Mouse (Mus musculus) kidney, embryonic 15.5 days (tissue): ENCODE measurements around the gene Cacna2d1. TPM values are rescaled to one million over a fixed set of nuclear protein-coding genes. Genes with fewer than 3 reads are reported as not detected.
A peak's percentile ranks its signal among the peaks of the same experiment; 100 is the strongest.

Source experiments
- ATAC-seq: fragments of 200-750 bp; cut with Nextera tagmentation; replicated peaks from 2 replicates; pipeline ENCODE4 v1.8.0; 2017; ENCODE audit warnings: moderate TSS enrichment; ENCODE audit not compliant: low FRiP score
- H3K27ac ChIP-seq: fragments of 300-500 bp; sonication (generic); 2 replicates; pipeline ENCODE4 v1.5.1; 2015; ENCODE audit warnings: mild to moderate bottlenecking, inconsistent platforms
- H3K27me3 ChIP-seq: fragments of 300-500 bp; sonication (generic); 2 replicates; pipeline ENCODE4 v1.6.1; 2015; ENCODE audit warnings: inconsistent platforms
- H3K36me3 ChIP-seq: fragments of 300-500 bp; sonication (generic); 2 replicates; pipeline ENCODE4 v1.6.1; 2015; ENCODE audit warnings: inconsistent platforms
- H3K4me1 ChIP-seq: fragments of 300-500 bp; sonication (generic); 2 replicates; pipeline ENCODE4 v1.6.1; 2015; ENCODE audit warnings: inconsistent platforms
- H3K4me2 ChIP-seq: fragments of 300-500 bp; sonication (generic); 2 replicates; pipeline ENCODE4 v1.6.1; 2015; ENCODE audit warnings: moderate library complexity, mild to moderate bottlenecking, inconsistent platforms
- H3K4me3 ChIP-seq: fragments of 300-500 bp; sonication (generic); replicated peaks from 2 replicates; pipeline ENCODE4 v1.5.1; 2015; ENCODE audit warnings: mild to moderate bottlenecking, inconsistent platforms
- H3K9ac ChIP-seq: fragments of 300-500 bp; sonication (generic); 2 replicates; pipeline ENCODE4 v1.6.1; 2015; ENCODE audit warnings: mild to moderate bottlenecking, inconsistent platforms
- H3K9me3 ChIP-seq: fragments of 300-500 bp; sonication (generic); replicated peaks from 2 replicates; pipeline ENCODE4 v1.6.1; 2016; ENCODE audit warnings: inconsistent platforms
- WGBS: fragments of 180-500 bp; shearing (Covaris S2); methylation state at CpG from one replicate; pipeline ENCODE4 v1.1.7; 2015; ENCODE audit warnings: mixed read lengths; 5-methylcytosine and 5-hydroxymethylcytosine counted together
- polyA plus RNA-seq: library from polyadenylated mRNA; unstranded; fragments of >200 nt; fragmentation: Nextera tagmentation; extraction: Ambion mirVana; gene quantifications from 2 replicates; pipeline ENCODE4 v1.2.1, GENCODE M21; 2015

The Cacna2d1 gene
- polyA plus RNA-seq, 1 experiment from 2014 or later = 18.4 TPM

DNA sequence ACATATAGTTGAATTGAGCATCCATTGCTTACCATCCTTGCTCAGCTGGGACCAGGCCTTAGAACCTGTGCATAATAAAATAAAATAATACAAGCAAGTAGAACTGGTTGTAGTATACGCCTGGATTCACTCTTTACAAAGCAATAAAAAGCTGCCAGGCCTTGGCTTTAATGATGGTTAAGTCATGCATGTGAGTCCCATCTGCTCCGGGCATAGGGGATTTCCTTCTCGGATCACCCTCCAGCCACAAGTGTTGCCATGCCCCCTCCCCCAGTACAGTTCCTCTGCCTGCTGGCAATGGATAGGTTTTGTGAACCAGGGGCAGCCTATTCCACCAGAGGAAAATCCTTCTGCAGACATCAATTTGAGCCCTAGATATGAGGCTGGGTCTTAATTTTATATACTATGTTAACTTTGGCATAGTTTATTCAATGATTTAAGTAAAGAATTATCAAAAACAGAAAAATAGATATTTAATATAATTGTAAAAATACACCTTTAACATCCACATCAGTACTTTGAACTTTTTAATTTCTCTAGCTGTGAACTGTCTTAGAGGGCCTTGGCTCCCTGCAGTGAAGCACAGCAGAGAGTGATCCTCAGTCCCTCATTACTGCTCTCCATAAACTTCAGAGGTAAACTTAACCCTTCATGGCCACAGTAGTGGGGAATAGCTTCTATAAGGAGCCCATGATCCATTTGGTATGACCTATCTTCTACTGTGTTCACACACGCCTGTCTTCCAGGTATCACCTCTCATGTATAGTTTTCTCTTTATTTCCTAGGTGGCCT is 90.3 kb downstream of the Cacna2d1 start:
- Histone ChIP-seq H3K4me1 (no peaks in the 10 kb centered on the region), H3K4me3 (no peak overlapping the region), H3K9ac (no peak overlapping the region), H3K27me3 (no peaks in the 10 kb centered on the region), H3K4me2 (no peak overlapping the region), H3K36me3 (no peaks in the 10 kb centered on the region), H3K9me3 (no peaks in the 10 kb centered on the region), H3K27ac (no peak overlapping the region)
- peak; percentile 86 for ATAC-seq
- 39% methylated on average over 4 of the region's 4 CpGs for WGBS

DNA sequence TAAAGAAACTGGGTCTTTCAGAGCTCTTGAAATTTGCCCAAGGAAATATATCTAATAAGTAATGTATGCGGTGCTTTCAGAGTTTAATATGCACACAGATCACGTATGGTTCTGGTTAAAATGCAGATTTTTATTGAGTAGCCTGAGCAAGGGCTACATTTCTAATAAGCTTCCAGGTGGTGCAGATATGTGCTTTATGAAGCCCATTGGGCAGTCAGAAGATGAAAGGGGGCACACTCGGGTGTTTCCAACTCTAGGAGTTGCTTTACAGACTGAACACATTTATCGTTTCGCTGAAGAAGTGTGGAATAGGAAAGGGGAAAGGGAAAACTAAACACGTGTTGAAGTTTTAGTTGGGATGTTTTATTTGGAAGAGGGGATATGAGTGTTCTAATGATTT is 94.4 kb downstream of the Cacna2d1 start:
- no peak overlapping the region for H3K4me2 ChIP-seq
- 82% methylated on average over 6 of the region's 6 CpGs for WGBS

GRCm38 (mm10) chr5:16029481-16029880 is 95.0 kb downstream of the Cacna2d1 start:
- no peak overlapping the region for H3K4me2 ChIP-seq
- 84% methylated on average over 5 of the region's 5 CpGs for WGBS
- H3K4me3 ChIP-seq = no peak overlapping the region
- no peaks in the 10 kb centered on the region for H3K27me3 ChIP-seq
- H3K36me3 ChIP-seq = no peaks in the 10 kb centered on the region
- H3K4me1 ChIP-seq = 0 out of 2 replicates have a peak, but pooled peaks cover 3% of the 10 kb centered on the region
- H3K9me3 ChIP-seq = no peaks in the 10 kb centered on the region
- H3K27ac ChIP-seq = no peak overlapping the region
- no peak overlapping the region for H3K9ac ChIP-seq
- ATAC-seq = no peak

More for the DNA sequence above, 94.4 kb downstream of the Cacna2d1 start:
- H3K4me1 ChIP-seq = 0 out of 2 replicates have a peak, but pooled peaks cover 3% of the 10 kb centered on the region
- H3K27me3 ChIP-seq = no peaks in the 10 kb centered on the region
- no peaks in the 10 kb centered on the region for H3K36me3 ChIP-seq
- H3K27ac ChIP-seq = no peak overlapping the region
- ATAC-seq = no peak
- no peak overlapping the region for H3K4me3 ChIP-seq
- H3K9me3 ChIP-seq = no peaks in the 10 kb centered on the region
- no peak overlapping the region for H3K9ac ChIP-seq

- WGBS = 44% methylated on average over 1 of the region's 1 CpGs
- 0 out of 2 replicates have a peak, but pooled peaks cover 3% of the 10 kb centered on the region for H3K4me1 ChIP-seq
- H3K4me3 ChIP-seq = no peak overlapping the region
- ATAC-seq = peak; percentile 69; the same call in 1 of the 2 replicates
- H3K36me3 ChIP-seq = no peaks in the 10 kb centered on the region
- no peaks in the 10 kb centered on the region for H3K9me3 ChIP-seq
- no peaks in the 10 kb centered on the region for H3K27me3 ChIP-seq
- H3K27ac ChIP-seq = no peak overlapping the region
- no peak overlapping the region for H3K4me2 ChIP-seq
- H3K9ac ChIP-seq = no peak overlapping the region
Observed at GRCm38 (mm10) chr5:16033569-16033968, 99.1 kb downstream of the Cacna2d1 start.

GRCm38 (mm10) chr5:16035259-16035658 is 100.8 kb downstream of the Cacna2d1 start:
- H3K9me3 ChIP-seq = no peaks in the 10 kb centered on the region
- H3K4me1 ChIP-seq = 0 out of 2 replicates have a peak, but pooled peaks cover 3% of the 10 kb centered on the region
- H3K4me3 ChIP-seq = no peak overlapping the region
- no peaks in the 10 kb centered on the region for H3K27me3 ChIP-seq
- WGBS = 66% methylated on average over 1 of the region's 1 CpGs
- H3K4me2 ChIP-seq = no peak overlapping the region
- no peak overlapping the region for H3K9ac ChIP-seq
- H3K27ac ChIP-seq = no peak overlapping the region
- ATAC-seq = 0 out of 2 replicates have a peak, but pooled peaks have one; percentile 56
- no peaks in the 10 kb centered on the region for H3K36me3 ChIP-seq

GRCm38 (mm10) chr5:16045147-16045878 is 110.8 kb downstream of the Cacna2d1 start:
- H3K4me1 ChIP-seq = peaks cover 15% of the 10 kb centered on the region
- no peak overlapping the region for H3K9ac ChIP-seq
- 59% methylated on average over 6 of the region's 6 CpGs for WGBS
- H3K4me3 ChIP-seq = no peak overlapping the region
- H3K27me3 ChIP-seq = no peaks in the 10 kb centered on the region
- no peak overlapping the region for H3K4me2 ChIP-seq
- no peaks in the 10 kb centered on the region for H3K36me3 ChIP-seq
- ATAC-seq = no peak
- H3K27ac ChIP-seq = no peak overlapping the region
- no peaks in the 10 kb centered on the region for H3K9me3 ChIP-seq

- Histone ChIP-seq H3K36me3 (no peaks in the 10 kb centered on the region), H3K27me3 (no peaks in the 10 kb centered on the region), H3K4me1 (peaks cover 15% of the 10 kb centered on the region), H3K4me2 (peak overlapping the region; percentile 14), H3K27ac (peak overlapping the region; percentile 75), H3K9me3 (no peaks in the 10 kb centered on the region), H3K4me3 (no peak overlapping the region), H3K9ac (no peak overlapping the region)
- WGBS = 21% methylated on average over 10 of the region's 10 CpGs
- ATAC-seq = peak; percentile 80
Observed at GRCm38 (mm10) chr5:16047452-16048191, 113.1 kb downstream of the Cacna2d1 start.

DNA sequence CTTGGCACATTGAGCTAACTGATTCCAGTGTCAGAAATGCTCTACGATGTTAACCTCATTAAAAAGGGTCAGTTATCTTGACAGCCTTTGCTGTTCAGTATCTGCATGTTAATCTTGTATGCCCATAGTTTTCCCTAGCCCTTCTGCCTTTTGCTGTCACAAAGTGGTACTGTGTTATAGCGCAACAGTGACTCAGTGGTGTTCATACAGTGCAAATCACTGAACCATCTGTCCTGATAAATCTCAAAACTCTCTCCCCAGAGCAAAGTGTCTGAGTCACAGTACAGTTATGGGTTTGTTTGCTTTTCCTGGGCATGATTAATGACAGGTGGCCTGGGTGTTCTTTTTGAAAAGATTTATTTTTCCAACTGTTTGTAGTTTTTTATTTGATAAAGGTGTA is 122.3 kb downstream of the Cacna2d1 start:
- Histone ChIP-seq H3K27ac (no peak overlapping the region), H3K4me1 (no peaks in the 10 kb centered on the region), H3K4me2 (no peak overlapping the region), H3K9ac (no peak overlapping the region), H3K27me3 (no peaks in the 10 kb centered on the region), H3K9me3 (no peaks in the 10 kb centered on the region), H3K36me3 (no peaks in the 10 kb centered on the region), H3K4me3 (no peak overlapping the region)
- ATAC-seq = no peak
- WGBS = 38% methylated on average over 2 of the region's 2 CpGs

GRCm38 (mm10) chr5:16062773-16063172 is 128.3 kb downstream of the Cacna2d1 start:
- H3K27me3 ChIP-seq = no peaks in the 10 kb centered on the region
- H3K4me1 ChIP-seq = peaks cover 4% of the 10 kb centered on the region; the same call in 1 of the 2 replicates
- no peaks in the 10 kb centered on the region for H3K9me3 ChIP-seq
- H3K27ac ChIP-seq = no peak overlapping the region
- no peaks in the 10 kb centered on the region for H3K36me3 ChIP-seq
- WGBS = 37% methylated on average over 5 of the region's 5 CpGs
- H3K4me3 ChIP-seq = no peak overlapping the region
- no peak overlapping the region for H3K9ac ChIP-seq
- no peak overlapping the region for H3K4me2 ChIP-seq
- ATAC-seq = peak; percentile 62

DNA sequence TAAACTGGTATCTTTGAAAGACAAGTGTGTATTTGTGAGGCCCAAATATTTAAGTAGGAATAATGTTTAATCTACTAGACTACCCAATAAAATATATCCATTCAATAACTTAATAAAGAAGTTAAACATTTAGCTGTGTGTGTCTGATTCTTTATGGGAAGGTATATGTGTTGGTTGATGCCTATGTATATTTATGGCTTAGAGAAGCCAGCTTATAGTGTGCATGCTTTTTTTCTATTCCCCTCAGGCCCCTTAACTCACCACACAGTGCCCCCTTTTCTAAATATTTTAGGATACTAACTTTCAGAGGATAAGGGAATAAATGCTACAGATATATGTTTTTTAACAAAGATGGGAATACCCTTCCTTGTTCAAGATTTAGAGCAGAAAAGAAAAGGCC is 128.8 kb downstream of the Cacna2d1 start:
- Histone ChIP-seq H3K27ac (no peak overlapping the region), H3K4me2 (no peak overlapping the region), H3K9me3 (no peaks in the 10 kb centered on the region), H3K27me3 (no peaks in the 10 kb centered on the region), H3K36me3 (no peaks in the 10 kb centered on the region), H3K4me3 (no peak overlapping the region), H3K4me1 (peaks cover 4% of the 10 kb centered on the region; the same call in 1 of the 2 replicates), H3K9ac (no peak overlapping the region)
- ATAC-seq = no peak

DNA sequence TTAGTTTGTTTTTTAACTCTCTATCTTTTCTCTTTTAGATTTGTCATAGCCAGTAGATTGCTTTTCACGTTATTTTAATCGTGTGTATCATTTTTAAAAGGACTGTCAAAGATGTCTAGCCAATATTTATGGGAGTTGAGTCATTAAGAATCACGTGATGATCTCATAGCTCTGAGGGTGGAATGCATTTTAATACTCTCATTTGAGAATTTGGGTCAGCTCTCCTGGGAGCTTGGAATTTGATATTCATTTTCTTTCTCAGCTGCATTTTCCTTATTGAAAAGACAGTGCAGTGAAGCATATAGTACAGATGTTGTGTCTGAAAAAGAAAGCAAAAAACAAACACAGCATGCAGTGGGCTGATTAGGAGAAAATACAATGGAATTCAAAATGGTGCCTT is 129.5 kb downstream of the Cacna2d1 start:
- H3K4me3 ChIP-seq = no peak overlapping the region
- WGBS = 57% methylated on average over 3 of the region's 3 CpGs
- peak overlapping the region; percentile 27; the same call in 1 of the 2 replicates for H3K27ac ChIP-seq
- H3K4me1 ChIP-seq = peaks cover 4% of the 10 kb centered on the region; the same call in 1 of the 2 replicates
- no peak overlapping the region for H3K9ac ChIP-seq
- no peaks in the 10 kb centered on the region for H3K9me3 ChIP-seq
- no peaks in the 10 kb centered on the region for H3K36me3 ChIP-seq
- H3K4me2 ChIP-seq = no peak overlapping the region
- no peaks in the 10 kb centered on the region for H3K27me3 ChIP-seq
- ATAC-seq = no peak

GRCm38 (mm10) chr5:16065816-16066215 is 131.3 kb downstream of the Cacna2d1 start:
- Histone ChIP-seq H3K27ac (no peak overlapping the region), H3K4me3 (no peak overlapping the region), H3K4me1 (peaks cover 4% of the 10 kb centered on the region; the same call in 1 of the 2 replicates), H3K36me3 (no peaks in the 10 kb centered on the region), H3K27me3 (no peaks in the 10 kb centered on the region), H3K9me3 (no peaks in the 10 kb centered on the region), H3K9ac (no peak overlapping the region), H3K4me2 (no peak overlapping the region)
- 68% methylated on average over 4 of the region's 4 CpGs for WGBS
- no peak for ATAC-seq
